Mouse (Mus musculus) gastrocnemius, postnatal 36 days (tissue): Measurements from ENCODE around the gene Nkiras1. TPM values are rescaled to one million over a fixed set of nuclear protein-coding genes. Genes with fewer than 3 reads are reported as not detected.
"Not testable (repeated sequence)": the region's sequence is repeated elsewhere in the genome, so short reads cannot be mapped to it uniquely, and the experiment has no call there.

Source experiments
- DNase-seq, 2 experiments: peaks; one replicate each; pipeline ENCODE4 v3.0.0; 2022
- intact Hi-C: fragments of 180-260 bp; cut with DNase I; formaldehyde crosslinking; loops from one replicate; pipeline ENCODE4 v1.15.1; 2025
- total RNA-seq, 2 experiments: library from RNA; stranded (reverse); gene quantifications; 2 replicates each; pipeline ENCODE4 v1.2.3; 2021

Gene Nkiras1
- total RNA-seq, 2 experiments from 2014 or later = 27.7 to 31.9 TPM

DNA sequence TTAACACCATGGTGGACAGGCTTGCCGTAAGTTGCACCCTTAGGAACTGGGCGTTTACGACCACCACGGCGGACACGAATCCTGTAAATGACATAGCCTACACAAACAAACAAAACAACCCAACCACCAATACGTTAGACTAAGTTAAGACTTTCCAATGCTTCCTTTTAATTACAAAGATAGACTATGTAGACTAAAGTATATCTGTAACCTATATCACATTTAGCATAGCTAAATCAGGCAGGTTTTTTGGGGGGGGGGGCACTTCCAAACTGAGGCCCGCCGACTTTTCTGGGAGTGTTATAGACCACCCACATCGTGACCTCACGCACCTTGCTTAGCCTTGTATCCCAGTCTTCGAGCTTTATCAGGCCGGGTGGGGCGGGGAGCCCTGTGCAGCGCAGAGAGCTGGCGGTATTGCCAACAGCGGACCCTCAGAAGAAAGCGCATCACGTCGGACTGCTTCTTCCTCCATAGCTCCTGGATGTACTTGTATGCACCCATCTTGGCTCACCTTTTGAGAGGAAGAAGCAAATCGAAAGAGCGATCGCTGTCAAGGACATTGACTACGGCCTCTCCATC lies 898 bp upstream of the Nkiras1 start:
- intact Hi-C loops = loop anchor here (2.0 kb wide), 1 partner anchor 31 kb away; the partner anchor contains the start of gene Nr1d2
- not testable (repeated sequence) for DNase-seq

DNA sequence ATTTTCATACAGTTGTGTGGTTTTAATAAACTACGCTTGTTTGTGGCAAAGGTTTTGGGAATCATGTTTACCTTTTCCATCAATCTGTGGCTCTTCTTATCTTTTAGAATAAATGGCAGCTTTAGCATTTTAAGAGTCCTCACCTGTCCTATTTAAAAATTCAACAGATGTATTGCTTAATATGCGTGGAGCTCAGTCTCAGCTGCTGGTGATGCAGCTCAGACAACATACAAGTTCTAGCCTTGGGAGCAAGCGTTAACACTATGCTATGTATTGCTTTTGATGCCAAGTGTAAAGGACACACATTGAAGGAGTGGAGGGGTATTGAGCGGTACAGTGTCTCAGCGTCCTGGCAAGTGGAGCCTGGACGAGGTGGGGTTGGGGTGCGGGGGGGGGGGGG lies 730 bp downstream of the Nkiras1 start:
- intact Hi-C loops = loop anchor here (2.0 kb wide), 1 partner anchor 33 kb away; the partner anchor contains the start of gene Nr1d2
- no peak for DNase-seq

DNA sequence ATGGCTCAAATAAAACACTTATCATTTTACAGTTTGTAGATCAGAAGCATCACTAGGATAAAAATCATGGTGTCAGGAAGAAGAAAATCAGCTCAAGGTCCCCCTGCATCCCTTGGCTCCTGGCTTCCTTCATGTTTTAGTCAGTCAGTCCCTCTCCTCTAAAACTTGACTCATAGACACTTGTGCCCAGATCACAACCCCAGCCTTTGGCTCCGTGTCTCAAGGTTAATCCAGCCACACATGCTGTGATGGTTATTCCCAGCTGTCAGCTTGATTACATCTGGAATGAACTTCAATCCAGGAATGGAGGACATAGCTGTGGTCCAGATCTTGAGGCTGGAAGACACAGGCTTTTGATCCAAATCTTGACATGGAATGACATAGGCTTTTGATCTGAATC lies 3.6 kb downstream of the Nkiras1 start:
- DNase-seq = no peak
- intact Hi-C loops = no loop called here

DNA sequence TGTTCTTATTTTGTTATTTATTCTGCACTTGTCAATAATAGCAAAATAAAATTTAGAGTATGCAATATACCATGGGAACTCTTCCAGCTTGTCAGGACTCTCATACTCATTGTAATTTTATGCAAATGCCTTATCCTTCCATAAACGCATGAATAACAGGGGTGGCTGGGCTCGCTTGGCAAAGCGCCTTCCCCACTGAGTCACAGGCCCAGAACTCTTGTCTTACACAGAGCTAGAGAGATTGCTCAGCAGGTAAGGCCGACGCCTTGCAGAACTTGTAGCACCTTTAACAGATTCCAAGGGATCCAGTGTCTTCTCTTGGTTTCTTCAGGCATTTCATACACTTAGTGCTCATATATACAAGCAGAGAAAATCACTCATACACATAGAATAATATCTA lies 9.4 kb downstream of the Nkiras1 start:
- no peak for DNase-seq
- intact Hi-C loops = loop anchor here (2.0 kb wide), 1 partner anchor 70 kb away; no protein-coding TSS in a partner anchor

DNA sequence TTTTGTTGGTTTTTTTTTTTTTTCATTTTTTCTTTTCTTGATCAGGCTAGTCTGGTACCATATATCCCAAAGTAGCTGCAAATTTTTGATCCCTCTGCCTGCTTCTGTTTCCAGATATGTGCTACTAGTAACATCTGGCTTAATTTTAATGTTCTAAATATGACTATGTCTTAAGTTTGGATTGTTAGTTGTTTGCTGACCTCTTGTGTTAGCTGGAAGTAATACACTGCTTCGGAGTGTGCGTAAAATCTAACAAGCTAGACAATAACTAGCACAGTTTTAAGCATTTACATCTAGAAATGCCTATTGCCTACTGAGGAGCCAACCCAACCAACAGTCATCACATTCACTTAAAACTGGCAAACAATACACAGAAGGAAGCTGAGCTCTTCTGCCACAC lies 13.6 kb downstream of the Nkiras1 start:
- no peak for DNase-seq

DNA sequence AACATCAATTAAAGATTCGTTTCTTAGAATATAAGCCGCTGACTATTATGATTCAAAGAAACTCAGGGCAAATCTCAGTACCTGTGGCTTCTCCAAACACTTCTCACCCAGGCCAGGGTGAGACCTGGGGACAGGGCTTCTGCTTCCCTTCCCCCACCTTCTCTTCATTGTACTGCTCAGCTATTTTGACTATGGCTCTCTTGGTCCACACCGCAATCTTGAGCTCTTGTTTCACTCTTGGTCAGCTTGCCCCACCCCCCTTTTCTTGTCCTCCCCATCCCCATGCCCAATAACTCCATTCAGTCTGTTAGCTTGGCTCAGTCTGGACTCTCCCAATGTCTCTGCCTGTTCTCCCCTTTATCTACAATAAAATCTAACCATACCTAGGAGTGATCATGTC lies 14.5 kb downstream of the Nkiras1 start:
- no peak for DNase-seq
- intact Hi-C loops = no loop called here

More for the DNA sequence above, 13.6 kb downstream of the Nkiras1 start:
- intact Hi-C loops = no loop called here

DNA sequence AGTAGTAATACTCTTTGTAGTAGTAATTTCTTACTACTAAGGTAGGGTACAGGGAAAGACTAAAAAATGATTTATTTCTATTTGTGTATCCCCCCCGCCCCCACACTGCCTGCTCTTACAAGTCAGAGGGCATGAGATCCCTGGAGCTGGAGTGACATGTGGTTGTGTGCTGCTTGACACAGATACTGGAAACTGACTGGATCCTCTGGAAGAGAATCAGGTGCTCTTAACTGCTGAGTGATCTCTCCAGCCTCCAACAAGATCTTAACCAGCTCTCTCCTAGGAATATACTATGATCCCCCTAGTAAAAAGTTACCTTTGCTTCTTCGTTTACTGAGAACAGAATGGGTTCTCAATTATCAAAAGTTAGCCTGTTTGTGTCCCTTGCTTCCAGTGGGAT lies 15.5 kb downstream of the Nkiras1 start:
- DNase-seq = no peak
- intact Hi-C loops = no loop called here

DNA sequence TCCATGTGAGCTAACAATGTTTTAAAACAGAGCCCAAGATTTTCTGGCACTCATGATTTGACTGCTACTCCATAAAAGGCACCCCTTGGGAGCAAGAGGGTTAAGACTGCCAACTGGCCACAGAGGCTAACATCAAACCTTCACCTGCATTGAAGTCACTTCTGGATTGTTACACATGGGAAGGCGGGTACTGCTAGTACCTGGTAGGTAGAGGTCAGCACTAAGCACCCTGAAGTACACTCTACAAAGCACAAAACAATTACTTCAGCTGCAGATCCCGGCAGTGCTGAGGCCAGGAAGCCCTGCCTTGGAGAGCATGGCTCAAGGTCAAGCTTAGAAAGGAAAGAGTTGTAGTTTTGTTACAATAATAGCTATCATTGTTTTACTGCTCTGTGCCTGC lies 16.5 kb downstream of the Nkiras1 start:
- intact Hi-C loops = no loop called here
- no peak for DNase-seq

DNA sequence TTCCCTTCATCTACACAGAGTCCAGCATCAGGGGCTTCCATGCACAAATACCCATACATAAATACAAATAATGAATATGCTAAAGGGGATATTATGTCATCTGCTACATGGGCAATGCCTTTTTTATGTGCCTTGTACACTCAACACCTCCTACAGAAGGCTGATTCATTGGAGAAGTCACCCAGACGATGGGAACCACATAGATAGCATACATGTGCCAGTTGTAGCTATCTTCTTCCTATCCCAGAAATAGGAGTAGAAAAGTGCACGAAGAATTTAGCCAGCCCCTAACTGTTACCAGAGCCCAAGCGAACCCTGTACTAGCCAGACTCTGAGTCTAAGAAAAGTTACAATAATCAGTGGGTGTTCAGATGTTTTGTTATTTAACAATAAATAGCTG lies 21.2 kb downstream of the Nkiras1 start:
- no peak for DNase-seq
- intact Hi-C loops = no loop called here

DNA sequence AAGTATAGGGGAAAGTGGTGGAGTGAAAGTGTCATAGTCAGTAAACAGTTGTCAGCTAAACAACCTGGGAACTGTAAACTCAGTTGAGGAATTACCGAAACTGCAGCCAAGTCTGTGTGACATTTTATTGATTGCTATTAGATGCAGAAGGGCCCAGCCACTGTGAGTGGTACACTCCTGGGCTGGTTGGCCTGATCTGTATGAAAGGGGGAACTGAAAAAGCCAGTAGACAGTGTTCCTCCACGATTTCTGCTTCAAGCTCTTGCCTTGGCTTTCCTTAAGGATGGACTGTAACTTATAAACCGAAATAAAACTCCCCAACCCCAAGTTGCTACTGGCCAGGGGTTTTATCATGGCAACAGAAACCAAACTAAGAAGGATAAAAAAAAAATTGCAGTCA lies 21.6 kb downstream of the Nkiras1 start:
- intact Hi-C loops = no loop called here

DNA sequence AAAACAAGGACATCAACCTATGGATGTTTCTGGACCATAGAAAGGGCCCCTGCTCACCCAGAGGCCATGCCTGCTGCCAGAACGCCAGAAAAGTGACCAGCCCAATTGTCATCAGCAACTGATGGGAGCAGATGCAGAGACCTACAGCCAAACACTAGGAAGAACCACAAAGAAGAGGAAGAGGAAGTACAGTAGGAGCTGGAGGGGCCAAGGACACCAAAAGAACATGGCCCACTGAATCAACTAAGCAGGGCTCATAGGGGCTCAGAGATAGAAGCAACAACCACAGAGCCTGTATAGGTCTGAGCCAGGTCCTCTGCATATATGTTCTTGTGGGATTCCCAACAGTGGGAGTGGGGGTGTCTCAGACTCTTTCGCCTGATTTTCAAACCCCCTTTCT lies 26.5 kb downstream of the Nkiras1 start:
- intact Hi-C loops = no loop called here
- no peak for DNase-seq

More for the DNA sequence above, 21.6 kb downstream of the Nkiras1 start:
- DNase-seq = no peak

DNA sequence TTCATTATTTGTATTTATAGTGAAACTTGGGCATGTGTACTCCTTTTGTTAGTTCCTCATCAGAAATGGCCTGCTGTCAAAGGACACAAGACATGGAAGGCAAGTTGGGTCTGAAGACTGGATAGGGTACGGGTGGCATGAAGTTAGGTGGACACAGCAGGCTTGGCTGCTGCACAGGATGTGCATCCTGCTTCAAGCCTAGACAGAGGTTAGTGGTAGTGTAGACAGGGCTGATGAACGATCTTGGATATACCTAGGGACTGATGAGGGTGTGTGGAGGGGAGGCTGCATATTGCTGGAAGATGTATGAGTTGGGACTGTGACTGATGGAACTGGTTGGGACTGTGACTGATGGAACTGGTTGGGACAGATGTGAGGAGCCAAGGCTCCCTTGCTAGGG lies 27.9 kb downstream of the Nkiras1 start:
- DNase-seq = no peak
- intact Hi-C loops = no loop called here

DNA sequence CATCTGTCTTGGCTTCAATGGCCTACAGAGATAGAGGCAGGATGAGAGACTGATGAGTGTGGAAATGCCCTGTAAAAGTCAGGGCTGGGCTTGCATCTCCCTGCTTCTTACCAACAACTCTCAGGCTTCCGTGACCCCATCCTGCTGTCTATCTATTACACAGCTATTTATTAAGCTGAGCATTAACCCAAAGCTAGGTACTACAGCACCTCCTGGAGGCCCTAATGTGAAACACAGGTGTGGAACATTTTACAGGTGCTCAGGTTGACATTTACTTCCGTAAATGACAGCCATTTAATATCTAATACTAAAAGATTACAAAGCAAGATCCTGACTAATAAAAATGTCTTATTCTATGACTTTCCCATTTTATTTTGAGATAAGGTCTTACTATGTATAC lies 29.7 kb downstream of the Nkiras1 start:
- intact Hi-C loops = no loop called here

DNA sequence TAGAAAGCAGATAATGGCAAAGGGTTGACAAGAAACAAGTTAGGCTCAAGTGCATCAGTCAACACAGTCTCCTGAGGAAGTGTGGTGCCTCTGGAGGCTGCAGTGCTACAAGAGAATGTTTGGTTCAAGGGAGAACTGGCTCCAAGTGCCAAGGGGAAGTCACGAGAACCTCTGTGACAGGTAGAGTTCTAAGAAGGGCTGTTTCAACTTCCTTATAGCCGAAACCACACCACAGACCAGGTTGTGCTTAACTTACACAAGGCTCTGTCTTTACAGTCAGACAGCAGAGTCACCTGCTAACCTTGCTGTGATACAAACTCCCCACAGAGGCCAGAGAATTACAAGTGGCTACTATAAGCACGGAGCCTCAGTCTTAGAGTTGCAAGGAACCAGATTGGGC lies 30.7 kb downstream of the Nkiras1 start:
- no peak for DNase-seq
- intact Hi-C loops = no loop called here

More for the DNA sequence above, 29.7 kb downstream of the Nkiras1 start:
- DNase-seq = no peak

DNA sequence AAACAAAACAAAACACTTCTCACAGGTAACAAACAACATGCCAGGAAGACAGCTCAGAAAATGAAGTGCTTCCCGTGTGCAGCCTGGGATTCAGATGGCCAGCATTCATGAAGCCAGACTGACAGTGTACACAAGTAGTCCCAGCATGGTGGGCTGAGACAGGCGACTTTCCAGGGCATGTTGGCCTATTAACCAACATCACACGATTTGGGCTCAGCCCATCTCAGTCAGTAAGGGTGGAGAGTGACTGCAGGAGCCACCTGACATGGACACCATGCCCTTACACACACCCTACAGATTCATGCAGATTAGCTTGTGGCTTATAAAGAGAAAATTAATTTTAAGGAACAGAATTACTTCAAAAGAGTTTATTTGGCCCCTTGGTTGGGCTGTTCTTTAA lies 31.8 kb downstream of the Nkiras1 start:
- DNase-seq = no peak
- intact Hi-C loops = no loop called here

DNA sequence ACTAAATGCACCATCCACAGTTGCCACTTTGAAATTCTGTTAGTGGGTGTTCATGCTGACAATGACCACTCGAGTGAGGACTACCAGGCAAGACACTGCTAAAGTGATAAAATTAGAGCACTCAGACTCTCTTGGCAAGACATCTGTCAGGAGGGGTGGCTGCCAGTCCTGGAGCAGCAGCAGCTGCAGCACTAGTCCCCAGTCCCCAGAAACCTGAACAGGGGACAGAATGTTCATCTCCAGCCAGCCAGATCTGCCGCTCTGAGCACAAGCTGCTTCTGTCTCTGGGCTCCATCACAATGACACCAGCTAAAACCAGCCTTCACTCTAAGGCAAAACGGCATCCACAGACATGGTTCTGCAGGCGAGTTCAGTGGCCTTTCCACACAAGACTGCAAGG lies 32.3 kb downstream of the Nkiras1 start:
- peak; percentile 60 to 69 for DNase-seq
- intact Hi-C loops = no loop called here

DNA sequence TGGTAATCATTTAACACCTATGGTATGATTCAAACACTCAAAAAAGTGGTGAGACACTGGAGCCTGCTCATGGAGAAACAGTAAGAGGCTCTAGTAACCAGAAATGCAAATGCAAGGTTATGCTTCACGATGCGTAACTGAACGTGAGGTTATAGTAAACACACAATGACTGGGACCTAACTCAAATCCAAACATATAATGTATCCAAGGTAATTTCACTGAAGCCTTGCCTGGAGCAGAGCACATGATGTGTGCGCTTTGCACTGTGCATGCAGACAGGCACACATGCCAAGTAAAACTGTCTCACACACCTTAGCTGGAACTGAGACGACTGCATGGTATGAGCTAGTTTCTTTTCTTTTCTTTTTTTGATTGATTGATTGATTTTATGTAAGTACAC lies 33.2 kb downstream of the Nkiras1 start:
- intact Hi-C loops = no loop called here
- no peak for DNase-seq

DNA sequence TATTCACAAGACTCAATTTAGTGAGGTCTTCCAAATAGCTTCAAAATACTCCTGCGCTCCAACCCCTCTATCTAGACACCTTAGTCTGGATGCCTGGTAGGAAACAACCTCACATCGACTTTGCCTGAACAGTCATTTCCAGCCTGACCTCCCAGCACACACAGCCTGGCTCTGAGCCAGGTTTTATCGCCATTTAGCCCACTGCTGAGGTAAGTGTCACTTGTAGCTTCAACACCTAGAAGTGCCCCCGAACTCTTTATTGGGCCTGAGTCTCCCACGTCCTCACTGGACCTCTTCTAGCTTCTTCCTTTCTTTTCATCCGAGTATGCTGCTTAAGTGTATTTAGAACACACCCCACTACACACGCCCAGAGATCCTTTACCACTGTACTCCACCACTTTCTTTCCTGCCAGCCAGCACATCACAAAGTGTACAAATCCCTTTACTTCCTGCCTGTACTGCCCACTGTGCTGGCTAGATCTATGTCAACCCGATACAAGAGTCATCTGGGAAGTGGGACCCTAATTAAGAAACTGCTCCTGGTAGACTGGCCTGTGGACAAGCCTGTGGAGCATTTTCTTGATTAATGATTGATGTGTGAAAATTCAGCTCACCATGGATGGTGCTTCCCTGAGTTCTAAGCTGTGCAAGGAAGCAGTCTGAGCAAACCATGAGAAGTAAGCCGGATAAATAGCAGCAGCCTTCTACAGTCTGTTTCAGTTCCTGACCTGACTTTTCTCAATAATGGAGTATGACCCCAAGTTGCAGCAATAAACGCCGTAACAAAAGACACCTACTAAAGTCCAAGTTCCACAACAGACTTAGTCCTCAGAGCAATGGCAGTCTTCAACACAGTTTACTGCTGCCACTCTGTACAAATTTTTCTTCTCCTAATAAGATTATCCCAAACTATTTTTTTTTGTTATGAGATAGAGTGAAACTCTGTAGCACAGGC lies 46.8 kb downstream of the Nkiras1 start:
- intact Hi-C loops = no loop called here
- no peak for DNase-seq

DNA sequence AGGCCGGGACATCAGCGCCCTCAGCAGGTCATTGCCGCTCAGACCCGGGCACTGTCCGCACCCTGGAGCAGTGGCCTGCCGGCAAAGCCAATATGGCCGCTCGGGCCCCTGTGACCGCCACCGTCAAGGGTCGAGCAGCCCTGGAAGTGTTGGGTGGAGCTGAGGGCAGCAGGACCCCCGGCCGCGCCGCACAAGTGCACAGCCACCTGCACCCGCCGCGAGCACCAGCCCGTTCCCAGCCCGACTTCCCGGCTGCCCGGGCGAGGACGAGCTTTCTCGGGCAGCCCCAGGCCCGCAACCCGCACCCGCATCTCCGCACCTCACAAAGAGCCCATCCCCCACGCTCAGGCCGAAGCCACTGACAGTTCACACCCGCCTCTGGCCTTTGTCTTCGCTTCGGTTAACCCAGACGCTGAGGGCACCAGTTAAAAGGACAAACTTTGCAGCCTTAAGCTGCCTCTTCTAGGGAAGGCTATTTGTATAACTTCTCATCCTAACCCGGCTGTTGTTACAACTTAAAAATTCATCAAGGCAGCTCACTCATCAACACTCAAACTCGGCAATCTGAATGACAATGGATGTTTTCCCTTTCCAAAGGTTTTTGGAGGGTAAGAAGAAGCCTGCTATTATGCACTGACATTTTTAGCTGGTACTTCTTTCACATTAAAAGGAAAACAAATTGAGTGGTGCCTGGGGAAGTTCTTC lies 56.2 kb downstream of the Nkiras1 start:
- intact Hi-C loops = no loop called here
- DNase-seq = peak in 1 of 2 experiments; percentile 34

DNA sequence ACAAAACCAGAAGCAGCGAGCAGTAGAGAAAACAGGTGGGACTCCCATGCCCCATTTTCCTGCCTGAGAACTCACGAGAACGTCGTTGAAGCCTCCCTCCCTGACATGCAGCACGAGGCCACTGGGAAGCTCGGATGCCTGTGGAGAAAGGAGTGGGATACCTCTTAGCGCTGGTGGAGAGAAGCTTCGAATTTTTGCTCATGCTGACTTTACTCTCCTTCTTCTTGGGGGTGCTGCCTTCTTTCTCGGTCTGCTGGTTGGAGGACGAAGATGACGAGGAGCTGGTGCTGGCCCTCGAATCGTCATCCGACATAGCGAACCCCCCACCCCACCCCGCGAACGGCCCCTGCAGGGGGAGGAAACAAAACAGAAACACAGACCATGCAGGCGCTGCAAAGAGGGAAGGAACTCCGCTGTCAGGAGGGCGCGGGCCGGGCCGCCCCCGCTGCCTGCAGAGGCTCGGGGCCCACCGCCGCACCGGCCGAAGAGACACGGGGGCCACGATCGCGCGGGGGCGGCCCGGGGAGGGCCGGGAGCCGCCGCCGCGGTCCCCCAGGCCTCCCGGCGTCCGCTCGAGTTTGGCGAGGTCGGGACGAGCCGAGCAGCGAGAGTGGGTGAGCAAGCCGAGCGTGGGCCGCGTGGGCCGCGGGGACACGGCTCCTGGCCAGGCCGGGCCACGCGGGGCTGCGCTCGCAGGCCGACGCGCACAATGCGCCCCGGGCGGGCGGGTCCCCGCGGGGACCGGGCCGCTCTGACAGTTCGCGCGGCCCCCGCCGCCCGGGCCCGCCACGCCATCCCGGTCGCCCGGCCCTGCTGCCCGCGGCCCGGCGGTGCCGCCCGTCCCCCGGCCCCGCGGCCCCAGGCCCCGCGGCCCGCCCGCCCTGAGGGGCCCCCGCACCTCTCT lies 60.1 kb downstream of the Nkiras1 start:
- DNase-seq = peak in 1 of 2 experiments; percentile 29

More for the DNA sequence above, 60.1 kb downstream of the Nkiras1 start:
- intact Hi-C loops = no loop called here
